Mouse (Mus musculus): Measurements from ENCODE around the gene Ano7. TPM values are rescaled to one million over a fixed set of nuclear protein-coding genes. Genes with fewer than 3 reads are reported as not detected.

Ano7 gene
- not detected for total RNA-seq (2021)

GRCm38 (mm10) chr1:93373665-93374064 lies at the start of gene Ano7:
Ano7 (plus strand) TSS chr1:93373930.
- intact Hi-C loops (cut with DNase I): no loop called here
- DNase-seq: no peak

GRCm38 (mm10) chr1:93323973-93324372 lies 49.8 kb upstream of the Ano7 start:
- intact Hi-C loops (cut with DNase I): no loop called here
- no peak for DNase-seq

GRCm38 (mm10) chr1:93326446-93326845 lies 47.3 kb upstream of the Ano7 start:
- intact Hi-C loops (cut with DNase I): no loop called here
- no peak for DNase-seq

- no peak for DNase-seq
- intact Hi-C loops (cut with DNase I): no loop called here
Measured at GRCm38 (mm10) chr1:93334621-93335020, 39.1 kb upstream of the Ano7 start.

GRCm38 (mm10) chr1:93342648-93343503 lies 30.9 kb upstream of the Ano7 start, which contains the start of the genes Ppp1r7 and Pask:
Ppp1r7 (plus strand) TSS chr1:93342854.
Pask (minus strand) TSS chr1:93343482.
- DNase-seq: peak; percentile 96 to 97
- intact Hi-C loops (cut with DNase I): loop anchor here (5.0 to 10.0 kb wide), 3 partner anchors 169 to 452 kb away; partner anchors contain the start of genes Atg4b, Farp2 and Thap4

GRCm38 (mm10) chr1:93343504-93344047 lies 30.2 kb upstream of the Ano7 start:
- intact Hi-C loops (cut with DNase I): loop anchor here (1.0 to 10.0 kb wide), 4 partner anchors 169 to 451 kb away; partner anchors contain the start of genes Atg4b, Farp2 and Thap4

GRCm38 (mm10) chr1:93347176-93347575 lies 26.6 kb upstream of the Ano7 start:
- intact Hi-C loops (cut with DNase I): loop anchor here (10.0 kb wide), 2 partner anchors 408 to 448 kb away; partner anchors contain the start of genes Atg4b and Thap4
- DNase-seq: no peak

More at GRCm38 (mm10) chr1:93343504-93344047, 30.2 kb upstream of the Ano7 start:
- peak; percentile 97 for DNase-seq

- DNase-seq: no peak
- intact Hi-C loops (cut with DNase I): loop anchor here (10.0 kb wide), 2 partner anchors 405 to 445 kb away; partner anchors contain the start of genes Atg4b and Thap4
Measured at GRCm38 (mm10) chr1:93349701-93350100, 24.0 kb upstream of the Ano7 start.

GRCm38 (mm10) chr1:93352724-93353123 lies 21.0 kb upstream of the Ano7 start:
- intact Hi-C loops (cut with DNase I): no loop called here
- peak in 1 of 2 experiments; percentile 4 for DNase-seq

GRCm38 (mm10) chr1:93362661-93363060 lies 11.1 kb upstream of the Ano7 start:
- no peak for DNase-seq
- intact Hi-C loops (cut with DNase I): no loop called here

GRCm38 (mm10) chr1:93365641-93366040 lies 8.1 kb upstream of the Ano7 start:
- no peak for DNase-seq
- intact Hi-C loops (cut with DNase I): no loop called here

GRCm38 (mm10) chr1:93377307-93377706 lies 3.6 kb downstream of the Ano7 start:
- intact Hi-C loops (cut with DNase I): no loop called here
- DNase-seq: no peak

GRCm38 (mm10) chr1:93379117-93379516 lies 5.4 kb downstream of the Ano7 start:
- DNase-seq: no peak
- intact Hi-C loops (cut with DNase I): no loop called here

- no peak for DNase-seq
- intact Hi-C loops (cut with DNase I): no loop called here
Measured at GRCm38 (mm10) chr1:93387198-93387597, 13.5 kb downstream of the Ano7 start.

GRCm38 (mm10) chr1:93388906-93389305 lies 15.2 kb downstream of the Ano7 start:
- no peak for DNase-seq
- intact Hi-C loops (cut with DNase I): no loop called here

- peak in 1 of 2 experiments; percentile 11 for DNase-seq
- intact Hi-C loops (cut with DNase I): no loop called here
Measured at GRCm38 (mm10) chr1:93401191-93402052, 27.7 kb downstream of the Ano7 start.

GRCm38 (mm10) chr1:93403403-93403802 lies 29.7 kb downstream of the Ano7 start:
- intact Hi-C loops (cut with DNase I): no loop called here
- no peak for DNase-seq

- no peak for DNase-seq
- intact Hi-C loops (cut with DNase I): no loop called here
Measured at GRCm38 (mm10) chr1:93432087-93432486, 58.4 kb downstream of the Ano7 start.

- intact Hi-C loops (cut with DNase I): no loop called here
- no peak for DNase-seq
Measured at GRCm38 (mm10) chr1:93439321-93439720, 65.6 kb downstream of the Ano7 start.

- peak; percentile 86 to 87 for DNase-seq
- intact Hi-C loops (cut with DNase I): loop anchor here (1.0 to 10.0 kb wide), 3 partner anchors 34 to 280 kb away; partner anchors contain the start of gene Hdlbp
Measured at GRCm38 (mm10) chr1:93444405-93445110, 70.8 kb downstream of the Ano7 start.

Measured in heart, postnatal 10 days (tissue).